Mouse (Mus musculus): ENCODE measurements around the gene Ints1. TPM values are rescaled to one million over a fixed set of nuclear protein-coding genes. Genes with fewer than 3 reads are reported as not detected.

The Ints1 gene
- polyA plus RNA-seq, 2 experiments, result 12.1 to 13.5 TPM

GRCm38 (mm10) chr5:139818801-139819200, 43.3 kb upstream of the Ints1 start:
- Histone ChIP-seq H3K9me3 (ENCODE audit: control insufficient read depth, low read length) (no peaks in the 10 kb centered on the region), H3K27ac (peak overlapping the region; percentile 63), H3K9ac (replicated peaks) (no peak overlapping the region), H3K4me3 (ENCODE audit: insufficient read depth in 1 of 2, low read depth in 2 of 2, low read length in 2 of 2) (no peak overlapping the region), H3K4me2 (ENCODE audit: low read depth) (no peak overlapping the region), H3K4me1 (replicated peaks; ENCODE audit: control insufficient read depth in 2 of 2, insufficient read depth in 2 of 2, low read length in 1 of 2) (peaks cover 15 to 40% of the 10 kb centered on the region in 2 experiments), H3K36me3 (replicated peaks; ENCODE audit: control insufficient read depth, insufficient read depth, low read depth) (peaks cover 12% of the 10 kb centered on the region), H3K27me3 (ENCODE audit: control insufficient read depth, insufficient read depth, low read length) (peaks cover 3% of the 10 kb centered on the region; the same call in 1 of the 2 replicates)
- ATAC-seq (ENCODE audit: insufficient read depth) (peak; percentile 77), DNase-seq (ENCODE audit: low read depth in 3 of 3, low spot score in 3 of 3) (peak; percentile 73 to 75 (median 75))
- TF ChIP-seq CTCF (IDR thresholded peaks at IDR 0.05; ENCODE audit: low read depth) (peak; percentile 95), EP300 (IDR thresholded peaks at IDR 0.05; ENCODE audit: low read depth) (no peak; the same call in 1 of the 2 replicates)
- 37% methylated on average over 4 of the region's 4 CpGs for WGBS (ENCODE audit: insufficient replicate concordance)

GRCm38 (mm10) chr5:139818056-139818455, 42.6 kb upstream of the Ints1 start:
- Histone ChIP-seq H3K4me1 (replicated peaks; ENCODE audit: control insufficient read depth in 2 of 2, insufficient read depth in 2 of 2, low read length in 1 of 2) (peaks cover 15 to 40% of the 10 kb centered on the region in 2 experiments), H3K27me3 (ENCODE audit: control insufficient read depth, insufficient read depth, low read length) (peaks cover 3% of the 10 kb centered on the region; the same call in 1 of the 2 replicates), H3K4me2 (ENCODE audit: low read depth) (no peak overlapping the region), H3K36me3 (replicated peaks; ENCODE audit: control insufficient read depth, insufficient read depth, low read depth) (peaks cover 5% of the 10 kb centered on the region; the same call in 1 of the 2 replicates), H3K9me3 (ENCODE audit: control insufficient read depth, low read length) (no peaks in the 10 kb centered on the region), H3K27ac (peak overlapping the region; percentile 63), H3K9ac (replicated peaks) (peak overlapping the region; percentile 6; the same call in 1 of the 2 replicates), H3K4me3 (ENCODE audit: insufficient read depth in 1 of 2, low read depth in 2 of 2, low read length in 2 of 2) (no peak overlapping the region)
- no peak for TF ChIP-seq EP300 (IDR thresholded peaks at IDR 0.05; ENCODE audit: low read depth)
- TF ChIP-seq CTCF (IDR thresholded peaks at IDR 0.05; ENCODE audit: low read depth), result no peak
- DNase-seq (ENCODE audit: low read depth in 3 of 3, low spot score in 3 of 3), result peak in 2 of 3 experiments; percentile 74 to 77
- WGBS (ENCODE audit: insufficient replicate concordance), result 63% methylated on average over 3 of the region's 3 CpGs
- peak; percentile 10 for ATAC-seq (ENCODE audit: insufficient read depth)

GRCm38 (mm10) chr5:139817292-139817691, 41.8 kb upstream of the Ints1 start:
- Histone ChIP-seq H3K9me3 (ENCODE audit: control insufficient read depth, low read length) (no peaks in the 10 kb centered on the region), H3K4me3 (ENCODE audit: insufficient read depth in 1 of 2, low read depth in 2 of 2, low read length in 2 of 2) (no peak overlapping the region), H3K4me2 (ENCODE audit: low read depth) (no peak overlapping the region), H3K36me3 (replicated peaks; ENCODE audit: control insufficient read depth, insufficient read depth, low read depth) (0 out of 2 replicates have a peak, but pooled peaks cover 1% of the 10 kb centered on the region), H3K4me1 (replicated peaks; ENCODE audit: control insufficient read depth in 2 of 2, insufficient read depth in 2 of 2, low read length in 1 of 2) (peaks cover 17 to 41% of the 10 kb centered on the region in 2 experiments), H3K9ac (replicated peaks) (no peak overlapping the region), H3K27me3 (ENCODE audit: control insufficient read depth, insufficient read depth, low read length) (peaks cover 3% of the 10 kb centered on the region; the same call in 1 of the 2 replicates), H3K27ac (no peak overlapping the region)
- TF ChIP-seq CTCF (IDR thresholded peaks at IDR 0.05; ENCODE audit: low read depth), result peak; percentile 96
- TF ChIP-seq EP300 (IDR thresholded peaks at IDR 0.05; ENCODE audit: low read depth), result no peak
- 0% methylated on average over 1 of the region's 1 CpGs for WGBS (ENCODE audit: insufficient replicate concordance)
- no peak for ATAC-seq (ENCODE audit: insufficient read depth)
- DNase-seq (ENCODE audit: low read depth in 3 of 3, low spot score in 3 of 3), result no peak

DNA sequence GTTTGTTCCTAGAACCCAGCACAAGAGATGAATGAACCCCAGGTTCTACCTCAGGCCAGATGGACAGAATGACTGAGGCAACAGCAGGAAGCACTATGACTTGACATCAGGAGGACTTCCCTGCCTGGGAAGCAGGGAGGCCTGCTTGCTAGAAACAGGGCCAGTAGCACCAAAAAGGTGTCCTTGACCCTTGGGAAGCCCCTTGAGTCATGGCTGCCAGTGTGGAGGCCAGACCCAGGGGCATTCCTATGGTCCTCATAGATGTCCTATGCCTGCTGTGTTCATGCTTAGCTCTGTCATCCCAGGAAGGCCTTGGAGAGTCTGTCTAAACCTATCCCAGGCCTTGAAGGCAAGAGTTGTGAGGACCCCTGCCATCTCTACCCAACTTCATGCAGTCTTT, 41.0 kb upstream of the Ints1 start:
- H3K36me3 ChIP-seq (replicated peaks; ENCODE audit: control insufficient read depth, insufficient read depth, low read depth), result no peaks in the 10 kb centered on the region
- H3K4me1 ChIP-seq (replicated peaks; ENCODE audit: control insufficient read depth in 2 of 2, insufficient read depth in 2 of 2, low read length in 1 of 2), result peaks cover 23 to 47% of the 10 kb centered on the region in 2 experiments
- H3K9me3 ChIP-seq (ENCODE audit: control insufficient read depth, low read length), result no peaks in the 10 kb centered on the region
- ATAC-seq (ENCODE audit: insufficient read depth), result no peak
- H3K4me2 ChIP-seq (ENCODE audit: low read depth), result no peak overlapping the region
- DNase-seq (ENCODE audit: low read depth in 3 of 3, low spot score in 3 of 3), result no peak
- peaks cover 3% of the 10 kb centered on the region; the same call in 1 of the 2 replicates for H3K27me3 ChIP-seq (ENCODE audit: control insufficient read depth, insufficient read depth, low read length)
- no peak overlapping the region for H3K4me3 ChIP-seq (ENCODE audit: insufficient read depth in 1 of 2, low read depth in 2 of 2, low read length in 2 of 2)
- H3K9ac ChIP-seq (replicated peaks), result no peak overlapping the region
- TF ChIP-seq EP300 (IDR thresholded peaks at IDR 0.05; ENCODE audit: low read depth) (no peak), CTCF (IDR thresholded peaks at IDR 0.05; ENCODE audit: low read depth) (no peak)
- peak overlapping the region; percentile 55 for H3K27ac ChIP-seq

DNA sequence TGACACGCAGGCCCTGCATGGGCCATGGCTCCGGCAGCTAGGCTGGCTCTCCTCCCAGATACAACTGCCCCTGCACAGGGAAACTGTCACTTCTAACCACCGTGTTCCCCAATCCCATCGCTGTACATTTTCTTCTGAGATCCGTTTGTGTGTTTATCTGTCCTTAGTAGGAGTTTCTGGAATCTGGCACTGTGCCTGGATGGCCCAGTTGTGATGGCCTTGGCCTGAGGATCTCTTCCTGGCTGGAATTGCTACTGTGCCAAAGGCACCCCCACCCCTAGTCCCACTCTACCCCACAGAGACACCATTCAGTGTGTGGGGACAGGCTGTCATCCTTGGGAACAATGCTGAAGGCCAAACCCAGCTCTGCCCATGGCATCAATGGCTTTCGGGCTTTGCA, 40.5 kb upstream of the Ints1 start:
- Histone ChIP-seq H3K4me2 (ENCODE audit: low read depth) (no peak overlapping the region), H3K4me3 (ENCODE audit: insufficient read depth in 1 of 2, low read depth in 2 of 2, low read length in 2 of 2) (no peak overlapping the region), H3K27ac (no peak overlapping the region; the same call in 1 of the 2 replicates), H3K36me3 (replicated peaks; ENCODE audit: control insufficient read depth, insufficient read depth, low read depth) (no peaks in the 10 kb centered on the region), H3K27me3 (ENCODE audit: control insufficient read depth, insufficient read depth, low read length) (peaks cover 3% of the 10 kb centered on the region; the same call in 1 of the 2 replicates), H3K9me3 (ENCODE audit: control insufficient read depth, low read length) (no peaks in the 10 kb centered on the region), H3K9ac (replicated peaks) (no peak overlapping the region), H3K4me1 (replicated peaks; ENCODE audit: control insufficient read depth in 2 of 2, insufficient read depth in 2 of 2, low read length in 1 of 2) (peaks cover 26 to 50% of the 10 kb centered on the region in 2 experiments)
- ATAC-seq (ENCODE audit: insufficient read depth) (no peak), DNase-seq (ENCODE audit: low read depth in 3 of 3, low spot score in 3 of 3) (no peak)
- TF ChIP-seq EP300 (IDR thresholded peaks at IDR 0.05; ENCODE audit: low read depth) (no peak), CTCF (IDR thresholded peaks at IDR 0.05; ENCODE audit: low read depth) (no peak)
- 73% methylated on average over 6 of the region's 6 CpGs for WGBS (ENCODE audit: insufficient replicate concordance)

Measured in liver, embryonic 14.5 days (tissue).